Mouse (Mus musculus) telencephalon, adult 2 months (tissue): Measurements from ENCODE around the gene Cntln.

Experiments
- DNase-seq: peaks from one replicate; pipeline ENCODE4 v3.0.0-alpha.2; 2011; ENCODE audit warnings: low read depth, low spot score

Cntln gene

GRCm38 (mm10) chr4:84884111-84884538 is at the start of gene Cntln:
Gene Cntln, plus strand, starts transcription at chr4:84884309.
- DNase-seq = peak; percentile 74

- DNase-seq = no peak
Measured at GRCm38 (mm10) chr4:84836979-84837378, 47.1 kb upstream of the Cntln start.

GRCm38 (mm10) chr4:84838545-84838944 is 45.6 kb upstream of the Cntln start:
- no peak for DNase-seq

GRCm38 (mm10) chr4:84839466-84839865 is 44.6 kb upstream of the Cntln start:
- DNase-seq = no peak

GRCm38 (mm10) chr4:84857588-84857987 is 26.5 kb upstream of the Cntln start:
- DNase-seq = no peak

GRCm38 (mm10) chr4:84876347-84876746 is 7.8 kb upstream of the Cntln start:
- DNase-seq = peak; percentile 24

- no peak for DNase-seq
Measured at GRCm38 (mm10) chr4:84883646-84884045, 463 bp upstream of the Cntln start.

- no peak for DNase-seq
Measured at GRCm38 (mm10) chr4:84884539-84885270, 596 bp downstream of the Cntln start.

- DNase-seq = no peak
Measured at GRCm38 (mm10) chr4:84885271-84885540, 1.1 kb downstream of the Cntln start.

GRCm38 (mm10) chr4:84918393-84918792 is 34.3 kb downstream of the Cntln start:
- no peak for DNase-seq

- no peak for DNase-seq
Measured at GRCm38 (mm10) chr4:84934342-84934929, 50.3 kb downstream of the Cntln start.

- no peak for DNase-seq
Measured at GRCm38 (mm10) chr4:84942059-84942458, 58.0 kb downstream of the Cntln start.

- no peak for DNase-seq
Measured at GRCm38 (mm10) chr4:84942651-84943050, 58.5 kb downstream of the Cntln start.

- no peak for DNase-seq
Measured at GRCm38 (mm10) chr4:84944100-84944499, 60.0 kb downstream of the Cntln start.

- DNase-seq = no peak
Measured at GRCm38 (mm10) chr4:84946450-84946849, 62.3 kb downstream of the Cntln start.

- DNase-seq = no peak
Measured at GRCm38 (mm10) chr4:84976875-84977646, 93.0 kb downstream of the Cntln start.

GRCm38 (mm10) chr4:84995520-84996348 is 111.6 kb downstream of the Cntln start:
- DNase-seq = peak; percentile 21

- DNase-seq = no peak
Measured at GRCm38 (mm10) chr4:85005581-85005980, 121.5 kb downstream of the Cntln start.

- no peak for DNase-seq
Measured at GRCm38 (mm10) chr4:85006789-85007188, 122.7 kb downstream of the Cntln start.

GRCm38 (mm10) chr4:85010846-85011245 is 126.7 kb downstream of the Cntln start:
- DNase-seq = no peak

- DNase-seq = no peak
Measured at GRCm38 (mm10) chr4:85045748-85046147, 161.6 kb downstream of the Cntln start.
